In genomic region chr17:88441432-88442174, GRCm38 (mm10) we compare ENCODE assay signal across 8 mouse cellular contexts. TPM values are rescaled to one million over a fixed set of nuclear protein-coding genes. Genes with fewer than 3 reads are reported as not detected.
DNase-seq lines count a peak whose midpoint lies in the region; ATAC-seq lines count a peak whose summit lies in the region.

No protein-coding gene starts in this region.

- peak overlapping the region; percentile 91 for H3K4me3 ChIP-seq in hindbrain, embryonic 11.5 days (ENCODE audit: low read depth, low read length)

- peak overlapping the region; percentile 97 for H3K27ac ChIP-seq in hindbrain, embryonic 11.5 days (ENCODE audit: low read depth, low read length)

- WGBS in hindbrain, embryonic 11.5 days: under 1% methylated on average over 47 of the region's 48 CpGs

- peak; percentile 73 for DNase-seq in MN1 (ENCODE audit: low spot score)
- peak; percentile 68 for DNase-seq in cerebellum, adult 8-10 months
- DNase-seq in hindbrain, embryonic 11.5 days (ENCODE audit: low spot score): peak; percentile 84
- DNase-seq in layer of hippocampus, postnatal 14 days (ENCODE audit: low spot score in 2 of 2): peak; percentile 37 to 45
- DNase-seq in lung, postnatal 14 days: peak; percentile 58
- DNase-seq in retina, postnatal 1 day: peak; percentile 83
- DNase-seq in thymus, postnatal 4 days: peak; percentile 76

- peak overlapping the region; percentile 72 for H3K4me2 ChIP-seq in hindbrain, embryonic 11.5 days (replicated peaks; ENCODE audit: low read depth, low read length)

- ATAC-seq in frontal cortex, adult (ENCODE audit: low TSS enrichment): peak; percentile 28
- ATAC-seq in hindbrain, embryonic 11.5 days (ENCODE audit: low FRiP score): peak; percentile 70

- H3K9ac ChIP-seq in hindbrain, embryonic 11.5 days (ENCODE audit: low read depth, low read length): peak overlapping the region; percentile 91

- no peaks in the 10 kb centered on the region for H3K27me3 ChIP-seq in hindbrain, embryonic 11.5 days (ENCODE audit: control insufficient read depth, insufficient read depth, low read length)

- H3K36me3 ChIP-seq in hindbrain, embryonic 11.5 days (ENCODE audit: control insufficient read depth, insufficient read depth, low read length): no peaks in the 10 kb centered on the region

- no peaks in the 10 kb centered on the region for H3K4me1 ChIP-seq in hindbrain, embryonic 11.5 days (replicated peaks; ENCODE audit: control insufficient read depth, insufficient read depth, low read length)

- no peaks in the 10 kb centered on the region for H3K9me3 ChIP-seq in hindbrain, embryonic 11.5 days (ENCODE audit: control insufficient read depth, low read length)

RNA-seq across cellular contexts. Expression of gene Foxn2, which starts 1.1 kb away (rescaled TPM):
- 9.2 and 9.6 TPM in 2 replicates for polyA plus RNA-seq in hindbrain, embryonic 11.5 days (2014; fragmentation: Nextera tagmentation; extraction: Ambion mirVana)
- 10 to 100 TPM; 19.0 to 19.6 TPM for total RNA-seq in layer of hippocampus, postnatal 14 days (2021)

Comparison
In these comparisons a context has a peak if more than half of its experiments do, and no peak if none do; other contexts are left out.
1. Peak in every context shown above with its lines: DNase-seq, ATAC-seq, H3K4me3 ChIP-seq and H3K27ac ChIP-seq.